Mouse (Mus musculus): ENCODE measurements around the gene Gm11568.
"Not testable (repeated sequence)": the region's sequence is repeated elsewhere in the genome, so short reads cannot be mapped to it uniquely, and the experiment has no call there.

Gm11568 gene

GRCm38 (mm10) chr11:99857617-99858016 lies at the start of gene Gm11568:
TSS of gene Gm11568 (plus strand) at chr11:99857917.
- in situ Hi-C loops (cut with MboI, MseI): no loop called here

GRCm38 (mm10) chr11:99809792-99810191 lies 47.9 kb upstream of the Gm11568 start, which contains the start of gene Krtap4-13:
TSS of gene Krtap4-13 (minus strand) at chr11:99809892.
- in situ Hi-C loops (cut with MboI, MseI): not testable (repeated sequence)

GRCm38 (mm10) chr11:99815566-99815965 lies 42.2 kb upstream of the Gm11568 start, which contains the start of gene Gm11564:
TSS of gene Gm11564 (minus strand) at chr11:99815666.
- in situ Hi-C loops (cut with MboI, MseI): not testable (repeated sequence)

GRCm38 (mm10) chr11:99837966-99838365 lies 19.8 kb upstream of the Gm11568 start, which contains the start of gene 2300003K06Rik:
TSS of gene 2300003K06Rik (minus strand) at chr11:99838066.
- in situ Hi-C loops (cut with MboI, MseI): no loop called here

GRCm38 (mm10) chr11:99842185-99842584 lies 15.5 kb upstream of the Gm11568 start:
- in situ Hi-C loops (cut with MboI, MseI): no loop called here

GRCm38 (mm10) chr11:99846746-99847145 lies 11.0 kb upstream of the Gm11568 start:
- in situ Hi-C loops (cut with MboI, MseI): no loop called here

- in situ Hi-C loops (cut with MboI, MseI): no loop called here
Measured at GRCm38 (mm10) chr11:99851508-99851907, 6.2 kb upstream of the Gm11568 start, which contains the start of gene Krtap4-16. TSS of gene Krtap4-16 (minus strand) at chr11:99851608.

GRCm38 (mm10) chr11:99854121-99854520 lies 3.6 kb upstream of the Gm11568 start:
- in situ Hi-C loops (cut with MboI, MseI): no loop called here

- in situ Hi-C loops (cut with MboI, MseI): no loop called here
Measured at GRCm38 (mm10) chr11:99858761-99859160, 1.0 kb downstream of the Gm11568 start.

- in situ Hi-C loops (cut with MboI, MseI): not testable (repeated sequence)
Measured at GRCm38 (mm10) chr11:99864176-99864575, 6.5 kb downstream of the Gm11568 start, which contains the start of gene Gm11559. TSS of gene Gm11559 (plus strand) at chr11:99864476.

GRCm38 (mm10) chr11:99873089-99873488 lies 15.4 kb downstream of the Gm11568 start, which contains the start of gene Krtap9-1:
TSS of gene Krtap9-1 (plus strand) at chr11:99873389.
- in situ Hi-C loops (cut with MboI, MseI): not testable (repeated sequence)

- in situ Hi-C loops (cut with MboI, MseI): not testable (repeated sequence)
Measured at GRCm38 (mm10) chr11:99878887-99879286, 21.2 kb downstream of the Gm11568 start, which contains the start of gene Gm11567. TSS of gene Gm11567 (plus strand) at chr11:99879187.

GRCm38 (mm10) chr11:99907620-99908019 lies 49.9 kb downstream of the Gm11568 start, which contains the start of gene Krtap31-1:
TSS of gene Krtap31-1 (plus strand) at chr11:99907920.
- in situ Hi-C loops (cut with MboI, MseI): no loop called here
